Mouse (Mus musculus) spleen, adult 2 months (tissue): ENCODE measurements at regions not wholly inside any gene's neighbourhood (a gene's known extent, or its start where the extent isn't known, plus 50 kb on each side); places are given as distances from the start of the nearest gene placed in this dataset.

ENCODE experiments used
- CTCF ChIP-seq: fragments of 200-500 bp; IDR thresholded peaks from 2 replicates; pipeline ENCODE4 v1.5.1; 2011; ENCODE audit warnings: mild to moderate bottlenecking, inconsistent platforms; ENCODE audit not compliant: insufficient read depth, insufficient read length, insufficient replicate concordance; ENCODE audit errors: extremely low read depth
- POLR2A ChIP-seq: fragments of 200-500 bp; IDR thresholded peaks from 2 replicates; pipeline ENCODE4 v1.6.1; 2011; ENCODE audit warnings: low read depth, low read length, inconsistent platforms

DNA sequence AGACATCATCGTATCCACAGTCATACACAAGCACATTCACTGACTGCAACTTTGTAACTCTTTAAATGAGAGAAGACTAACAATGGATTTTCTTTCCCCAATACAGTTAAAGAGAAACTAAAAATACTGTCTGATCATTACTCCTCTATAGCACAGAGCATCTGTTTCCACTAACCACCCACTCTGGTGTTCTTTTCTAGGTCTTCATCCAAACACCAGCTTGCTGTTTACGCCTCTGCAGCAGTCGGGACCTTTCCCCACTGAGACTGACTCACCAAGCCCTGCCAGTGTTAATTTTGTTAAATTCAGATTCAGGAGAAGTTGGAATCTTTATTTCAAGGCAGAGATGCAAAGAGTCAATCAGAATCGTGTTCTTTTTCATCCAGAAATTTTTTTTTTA lies 300.3 kb upstream of the Slc39a10 start:
- TF ChIP-seq CTCF: no peak
- TF ChIP-seq POLR2A: no peak
